Mouse (Mus musculus) liver, adult 2 months (tissue): ENCODE results near the gene Dnajc13. TPM values are rescaled to one million over a fixed set of nuclear protein-coding genes. Genes with fewer than 3 reads are reported as not detected.

Experiments used
- DNase-seq: peaks from one replicate; pipeline ENCODE4 v3.0.0-alpha.2; 2011; ENCODE audit warnings: low read depth, low spot score; ENCODE audit errors: extremely low read depth
- H3K27ac ChIP-seq: fragments of 200-500 bp; replicated peaks from 2 replicates; pipeline ENCODE4 v1.5.1; 2012; ENCODE audit warnings: low read depth, mild to moderate bottlenecking, control low read depth, inconsistent platforms, low read length; ENCODE audit not compliant: insufficient read depth
- H3K27me3 ChIP-seq: fragments of 200-500 bp; 2 replicates; pipeline ENCODE4 v1.6.1; 2012; ENCODE audit warnings: mild to moderate bottlenecking, moderate library complexity, low read length, inconsistent platforms; ENCODE audit not compliant: control insufficient read depth, insufficient read depth
- H3K36me3 ChIP-seq: fragments of 200-500 bp; 2 replicates; pipeline ENCODE4 v1.6.1; 2012; ENCODE audit warnings: low read length, inconsistent platforms; ENCODE audit not compliant: control insufficient read depth, insufficient read depth
- H3K4me1 ChIP-seq: fragments of 200-500 bp; 2 replicates; pipeline ENCODE4 v1.6.1; 2011; ENCODE audit warnings: low read length; ENCODE audit not compliant: control insufficient read depth, insufficient read depth
- H3K4me3 ChIP-seq: fragments of 200-500 bp; 2 replicates; pipeline ENCODE4 v1.5.1; 2011; ENCODE audit warnings: low read depth, mild to moderate bottlenecking, control low read depth, low read length, moderate library complexity; ENCODE audit not compliant: insufficient read depth
- H3K79me2 ChIP-seq: fragments of 200-500 bp; 2 replicates; pipeline ENCODE4 v1.6.1; 2012; ENCODE audit warnings: inconsistent platforms, mild to moderate bottlenecking, low read length, moderate library complexity; ENCODE audit not compliant: control insufficient read depth, insufficient read depth
- H3K9ac ChIP-seq: fragments of 200-500 bp; 2 replicates; pipeline ENCODE4 v1.6.1; 2012; ENCODE audit warnings: low read depth, mild to moderate bottlenecking, control low read depth, inconsistent platforms, low read length
- CTCF ChIP-seq: fragments of 200-500 bp; IDR thresholded peaks from 2 replicates; pipeline ENCODE4 v1.5.1; 2011; ENCODE audit warnings: low read depth, low read length, control low read depth
- POLR2A ChIP-seq: fragments of 200-500 bp; IDR thresholded peaks from 2 replicates; pipeline ENCODE4 v1.6.1; 2011; ENCODE audit warnings: low read length, control low read depth; ENCODE audit not compliant: insufficient read depth; ENCODE audit errors: extremely low read depth
- WGBS: fragments of 180-500 bp; shearing (Covaris S2); methylation state at CpG from one replicate; pipeline ENCODE4 v1.1.7; 2018; 5-methylcytosine and 5-hydroxymethylcytosine counted together
- polyA plus RNA-seq: library from polyadenylated mRNA; depleted of rRNA; stranded (reverse); fragments of >200 nt; gene quantifications from 2 replicates; pipeline ENCODE4 v1.2.3, GENCODE M21; 2012; rRNA removed
- total RNA-seq: library from RNA; depleted of rRNA; stranded (reverse); fragments of >200 nt; gene quantifications from 2 replicates; pipeline ENCODE4 v1.2.3, GENCODE M21; 2014; rRNA removed

The Dnajc13 gene
- total and polyA plus RNA-seq, 2 experiments, result 18.6 to 25.8 TPM

GRCm38 (mm10) chr9:104104986-104105385 lies 157.7 kb downstream of the Dnajc13 start:
- no peak overlapping the region for H3K4me3 ChIP-seq
- no peak for DNase-seq
- WGBS, result 92% methylated on average over 2 of the region's 2 CpGs
- peaks cover 3% of the 10 kb centered on the region; the same call in 1 of the 2 replicates for H3K79me2 ChIP-seq
- peaks cover 1% of the 10 kb centered on the region; the same call in 1 of the 2 replicates for H3K4me1 ChIP-seq
- no peaks in the 10 kb centered on the region for H3K27me3 ChIP-seq
- no peak overlapping the region for H3K9ac ChIP-seq
- no peak for TF ChIP-seq CTCF
- H3K36me3 ChIP-seq, result peaks cover 64% of the 10 kb centered on the region
- no peak overlapping the region for H3K27ac ChIP-seq

DNA sequence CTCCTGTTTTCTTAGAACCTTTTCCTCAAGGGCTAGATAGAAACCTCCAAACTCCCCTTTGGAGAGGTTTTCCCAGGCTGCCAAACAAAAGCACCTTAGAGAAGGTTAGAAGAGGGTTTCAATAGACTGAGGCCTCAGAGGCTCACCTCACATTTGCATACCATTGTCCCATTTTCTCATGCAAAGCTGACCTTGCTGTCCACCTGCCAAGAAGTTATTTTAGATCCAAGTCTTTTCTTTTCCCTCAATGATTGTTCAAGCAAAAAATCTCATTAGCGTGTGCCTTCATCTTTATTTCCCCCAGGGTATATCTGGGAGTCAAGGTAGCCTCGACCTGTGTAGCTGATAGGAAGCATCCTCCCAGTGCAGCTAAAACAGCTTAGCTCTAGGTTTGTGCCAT lies 159.8 kb downstream of the Dnajc13 start:
- no peak for DNase-seq
- 84% methylated on average over 2 of the region's 2 CpGs for WGBS

GRCm38 (mm10) chr9:104102301-104102700 lies 160.4 kb downstream of the Dnajc13 start:
- H3K27ac ChIP-seq, result no peak overlapping the region
- H3K4me3 ChIP-seq, result no peak overlapping the region
- DNase-seq, result no peak
- TF ChIP-seq CTCF (no peak), POLR2A (no peak)
- H3K9ac ChIP-seq, result no peak overlapping the region
- H3K27me3 ChIP-seq, result no peaks in the 10 kb centered on the region
- no peaks in the 10 kb centered on the region; the same call in 1 of the 2 replicates for H3K79me2 ChIP-seq
- peaks cover 1% of the 10 kb centered on the region; the same call in 1 of the 2 replicates for H3K4me1 ChIP-seq
- peaks cover 74% of the 10 kb centered on the region for H3K36me3 ChIP-seq
- WGBS, result 74% methylated on average over 6 of the region's 6 CpGs

More for the DNA sequence above, 159.8 kb downstream of the Dnajc13 start:
- no peaks in the 10 kb centered on the region; the same call in 1 of the 2 replicates for H3K79me2 ChIP-seq
- H3K4me1 ChIP-seq, result peaks cover 1% of the 10 kb centered on the region; the same call in 1 of the 2 replicates
- H3K36me3 ChIP-seq, result peaks cover 75% of the 10 kb centered on the region
- no peak overlapping the region for H3K4me3 ChIP-seq
- H3K9ac ChIP-seq, result no peak overlapping the region
- no peaks in the 10 kb centered on the region for H3K27me3 ChIP-seq
- TF ChIP-seq CTCF, result no peak
- TF ChIP-seq POLR2A, result no peak
- no peak overlapping the region for H3K27ac ChIP-seq

DNA sequence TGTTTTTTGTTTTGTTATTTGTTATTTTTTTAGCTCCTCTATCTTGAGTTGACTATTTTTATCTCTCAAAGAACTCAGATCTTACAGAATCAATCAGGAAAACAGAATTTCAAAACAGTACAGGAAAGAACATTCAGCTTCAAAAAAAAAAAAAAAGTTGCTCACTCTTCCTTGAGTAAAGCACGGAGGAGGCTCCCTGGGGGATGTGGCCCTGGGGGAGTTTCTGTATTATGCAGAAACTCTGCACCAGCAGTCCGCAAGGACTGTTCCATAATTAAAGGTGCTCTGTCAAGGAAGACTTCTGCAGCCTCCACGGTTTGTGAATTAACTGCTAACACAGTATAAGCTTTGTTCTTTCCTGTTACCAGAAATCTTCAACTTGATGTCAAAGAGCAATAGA lies 161.3 kb downstream of the Dnajc13 start:
- 71% methylated on average over 3 of the region's 3 CpGs for WGBS

More for the DNA sequence above, 161.3 kb downstream of the Dnajc13 start:
- Histone ChIP-seq H3K27me3 (no peaks in the 10 kb centered on the region), H3K9ac (no peak overlapping the region), H3K4me3 (no peak overlapping the region), H3K36me3 (peaks cover 78% of the 10 kb centered on the region), H3K79me2 (no peaks in the 10 kb centered on the region; the same call in 1 of the 2 replicates), H3K4me1 (no peaks in the 10 kb centered on the region), H3K27ac (no peak overlapping the region)
- DNase-seq, result no peak
- TF ChIP-seq POLR2A, result no peak
- TF ChIP-seq CTCF, result no peak

Other genes with a start within 250 kb of the Dnajc13 start
- not detected in 2 replicates for gene Gm28305, start 222.3 kb downstream of the Dnajc13 start, total RNA-seq
- gene Gm28305, start 222.3 kb downstream of the Dnajc13 start, polyA plus RNA-seq, result not detected in 2 replicates
- 32.1 and 36.9 TPM in 2 replicates for gene Uba5, start 199.8 kb downstream of the Dnajc13 start, total RNA-seq
- gene Uba5, start 199.8 kb downstream of the Dnajc13 start, polyA plus RNA-seq, result 10.6 and 12.8 TPM in 2 replicates
- 334 and 392 TPM in 2 replicates for gene Acad11, start 199.6 kb downstream of the Dnajc13 start, total RNA-seq
- gene Acad11, start 199.6 kb downstream of the Dnajc13 start, polyA plus RNA-seq, result 154 and 216 TPM in 2 replicates
- gene Ackr4, start 136.0 kb downstream of the Dnajc13 start, total RNA-seq, result 1.7 and 2.4 TPM in 2 replicates
- gene Ackr4, start 136.0 kb downstream of the Dnajc13 start, polyA plus RNA-seq, result 0.50 and 0.54 TPM in 2 replicates
- gene Acpp, start 74.8 kb upstream of the Dnajc13 start, total RNA-seq, result 1.7 and 3.0 TPM in 2 replicates
- 3.4 and 4.5 TPM in 2 replicates for gene Acpp, start 74.8 kb upstream of the Dnajc13 start, polyA plus RNA-seq